Mouse (Mus musculus) myocyte (in vitro differentiated cells): ENCODE measurements at regions not wholly inside any gene's neighbourhood (a gene's known extent, or its start where the extent isn't known, plus 50 kb on each side); places are given as distances from the start of the nearest gene placed in this dataset.

Experiments used
- H3K27me3 ChIP-seq: one replicate; pipeline ENCODE4 v1.6.1; 2011; ENCODE audit not compliant: control insufficient read depth, insufficient read depth, insufficient read length
- H3K36me3 ChIP-seq: one replicate; pipeline ENCODE4 v1.6.1; 2011; ENCODE audit not compliant: control insufficient read depth, insufficient read depth
- H3K4me2 ChIP-seq: one replicate; pipeline ENCODE4 v1.6.1; 2011; ENCODE audit warnings: low read depth, control low read depth
- H3K4me3 ChIP-seq: one replicate; pipeline ENCODE4 v1.5.1; 2011; ENCODE audit warnings: mild to moderate bottlenecking, control low read depth, moderate library complexity
- H3K79me2 ChIP-seq: one replicate; pipeline ENCODE4 v1.6.1; 2011; ENCODE audit not compliant: control insufficient read depth, insufficient read depth
- H3ac ChIP-seq: one replicate; pipeline ENCODE4 v1.6.1; 2011; ENCODE audit not compliant: control insufficient read depth, insufficient read length
- CEBPB ChIP-seq: IDR thresholded peaks from 2 replicates; pipeline ENCODE4 v1.6.1; 2011; ENCODE audit warnings: mild to moderate bottlenecking, moderate library complexity; ENCODE audit not compliant: poor library complexity, insufficient read depth, severe bottlenecking
- E2F4 ChIP-seq: IDR thresholded peaks from one replicate; pipeline ENCODE4 v1.6.1; 2011; ENCODE audit warnings: mild to moderate bottlenecking, control low read depth, moderate library complexity; ENCODE audit not compliant: insufficient read depth
- MAX ChIP-seq: IDR thresholded peaks from one replicate; pipeline ENCODE4 v1.6.1; 2011; ENCODE audit warnings: low read depth, mild to moderate bottlenecking, control low read depth
- MYOD1 ChIP-seq, 3 experiments: IDR thresholded peaks; one replicate each; pipeline ENCODE4 v1.6.1; 2011; ENCODE audit warnings: control low read depth in 2 of 3, low read depth in 2 of 3, mild to moderate bottlenecking in 2 of 3, moderate library complexity in 1 of 3; ENCODE audit not compliant: insufficient read length in 2 of 3, control insufficient read depth in 1 of 3
- MYOG ChIP-seq, 3 experiments: IDR thresholded peaks; one replicate each; pipeline ENCODE4 v1.6.1; 2011; ENCODE audit warnings: control low read depth in 2 of 3, low read depth in 2 of 3, mild to moderate bottlenecking in 2 of 3; ENCODE audit not compliant: insufficient read length in 2 of 3, control insufficient read depth in 1 of 3, insufficient read depth in 1 of 3
- POLR2A ChIP-seq: IDR thresholded peaks from one replicate; pipeline ENCODE4 v1.6.1; 2011; ENCODE audit warnings: low read depth, mild to moderate bottlenecking, control low read depth, moderate library complexity; ENCODE audit not compliant: insufficient read length
- POLR2AphosphoS2 ChIP-seq: IDR thresholded peaks from one replicate; pipeline ENCODE4 v1.6.1; 2011; ENCODE audit warnings: low read depth, control low read depth; ENCODE audit not compliant: insufficient read length
- REST ChIP-seq: IDR thresholded peaks from one replicate; pipeline ENCODE4 v1.6.1; 2011; ENCODE audit warnings: mild to moderate bottlenecking, control low read depth, moderate library complexity; ENCODE audit not compliant: insufficient read depth, insufficient read length
- SRF ChIP-seq: IDR thresholded peaks from one replicate; pipeline ENCODE4 v1.6.1; 2011; ENCODE audit warnings: low read depth; ENCODE audit not compliant: control insufficient read depth, insufficient read length
- TCF12 ChIP-seq: IDR thresholded peaks from one replicate; pipeline ENCODE4 v1.6.1; 2011; ENCODE audit warnings: mild to moderate bottlenecking, control low read depth; ENCODE audit not compliant: poor library complexity, insufficient read depth, severe bottlenecking
- TCF3 ChIP-seq: IDR thresholded peaks from one replicate; pipeline ENCODE4 v1.6.1; 2011; ENCODE audit warnings: low read depth, control low read depth; ENCODE audit not compliant: insufficient read length
- USF1 ChIP-seq: IDR thresholded peaks from one replicate; pipeline ENCODE4 v1.6.1; 2011; ENCODE audit warnings: low read depth, mild to moderate bottlenecking, control low read depth, moderate library complexity

- Histone ChIP-seq H3K79me2 (no peaks in the 10 kb centered on the region), H3K4me3 (no peak overlapping the region), H3K27me3 (no peaks in the 10 kb centered on the region), H3K4me2 (no peak overlapping the region), H3K36me3 (no peaks in the 10 kb centered on the region), H3ac (no peak overlapping the region)
- TF ChIP-seq E2F4: no peak
- no peak for TF ChIP-seq MAX
- no peak for TF ChIP-seq SRF
- TF ChIP-seq POLR2AphosphoS2: no peak
- no peak for TF ChIP-seq MYOG (IDR thresholded peaks at IDR 0.05; ENCODE audit: control insufficient read depth in 1 of 3, insufficient read depth in 1 of 3, insufficient read length in 2 of 3, low read depth in 2 of 3)
These were observed 63.2 kb downstream of the Gm26897 start for GRCm38 (mm10) chr5:111796889-111797288.

DNA sequence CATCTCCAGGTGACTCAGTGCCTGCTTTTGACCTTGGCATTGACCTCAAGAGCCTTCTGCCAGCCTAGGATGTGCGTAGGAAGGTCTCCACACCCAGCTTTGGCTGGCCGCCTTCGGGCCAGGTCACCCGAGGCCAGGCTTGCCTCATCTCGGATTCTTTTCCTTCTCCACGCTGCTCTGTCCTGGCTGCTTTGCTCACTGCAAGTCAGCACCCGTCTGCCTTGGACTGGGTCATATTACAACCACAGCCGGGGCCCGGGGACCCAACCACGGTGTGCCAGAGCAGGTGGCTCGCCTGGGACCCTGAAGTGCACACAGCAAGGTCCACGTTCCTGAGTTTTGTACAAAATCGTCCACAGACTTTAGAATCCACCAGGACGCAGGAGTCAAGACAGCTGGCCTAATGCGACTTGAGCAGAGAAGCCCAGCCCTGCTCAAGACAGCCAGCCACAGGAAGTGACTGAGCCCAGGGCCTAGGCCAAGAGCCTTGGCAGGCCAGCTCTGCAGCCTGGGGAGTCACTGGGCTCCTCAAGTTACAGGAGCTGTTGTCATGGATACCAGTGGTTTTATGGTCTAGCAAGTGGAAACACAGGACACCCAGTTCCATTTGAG, 66.1 kb downstream of the Gm26897 start:
- H3K4me3 ChIP-seq: no peak overlapping the region
- H3K36me3 ChIP-seq: no peaks in the 10 kb centered on the region
- H3K4me2 ChIP-seq: peak overlapping the region; percentile 96
- peak overlapping the region; percentile 27 for H3ac ChIP-seq
- TF ChIP-seq REST (no peak), TCF3 (no peak), POLR2AphosphoS2 (no peak), MAX (no peak), TCF12 (no peak), E2F4 (no peak), USF1 (no peak), CEBPB (peak; percentile 63; the same call in 1 of the 2 replicates), MYOG (IDR thresholded peaks at IDR 0.05; ENCODE audit: control insufficient read depth in 1 of 3, insufficient read depth in 1 of 3, insufficient read length in 2 of 3, low read depth in 2 of 3) (peak; percentile 17 to 75 (median 48)), SRF (no peak), POLR2A (peak; percentile 36), MYOD1 (IDR thresholded peaks at IDR 0.05; ENCODE audit: control insufficient read depth in 1 of 3, insufficient read length in 2 of 3, low read depth in 2 of 3) (peak in 2 of 3 experiments; percentile 66 to 74)
- H3K27me3 ChIP-seq: no peaks in the 10 kb centered on the region
- no peaks in the 10 kb centered on the region for H3K79me2 ChIP-seq

DNA sequence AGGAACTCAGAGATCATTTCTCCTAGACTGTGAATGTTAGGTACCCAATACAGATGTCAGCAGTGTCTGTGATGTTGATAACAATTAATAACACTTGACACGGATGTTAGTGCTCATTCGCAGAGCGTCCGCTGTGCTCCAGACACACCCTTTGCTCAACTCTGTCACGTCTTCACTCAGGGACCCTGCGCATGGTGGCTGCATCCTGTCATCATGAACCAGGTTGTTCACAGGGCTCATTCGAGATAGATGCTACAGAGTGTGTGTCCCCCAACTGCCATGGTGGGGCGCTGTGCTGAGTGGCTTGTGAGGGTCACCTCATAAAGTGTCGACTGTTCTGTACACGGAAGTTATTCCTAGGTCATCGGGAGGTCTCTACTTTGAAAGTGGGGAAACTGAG, 66.8 kb downstream of the Gm26897 start:
- Histone ChIP-seq H3K79me2 (no peaks in the 10 kb centered on the region), H3ac (no peak overlapping the region), H3K4me2 (peak overlapping the region; percentile 96), H3K4me3 (no peak overlapping the region), H3K27me3 (no peaks in the 10 kb centered on the region), H3K36me3 (no peaks in the 10 kb centered on the region)
- no peak for TF ChIP-seq SRF
- no peak for TF ChIP-seq MYOG (IDR thresholded peaks at IDR 0.05; ENCODE audit: control insufficient read depth in 1 of 3, insufficient read depth in 1 of 3, insufficient read length in 2 of 3, low read depth in 2 of 3)
- TF ChIP-seq TCF12: no peak
- no peak for TF ChIP-seq CEBPB
- TF ChIP-seq POLR2AphosphoS2: no peak

DNA sequence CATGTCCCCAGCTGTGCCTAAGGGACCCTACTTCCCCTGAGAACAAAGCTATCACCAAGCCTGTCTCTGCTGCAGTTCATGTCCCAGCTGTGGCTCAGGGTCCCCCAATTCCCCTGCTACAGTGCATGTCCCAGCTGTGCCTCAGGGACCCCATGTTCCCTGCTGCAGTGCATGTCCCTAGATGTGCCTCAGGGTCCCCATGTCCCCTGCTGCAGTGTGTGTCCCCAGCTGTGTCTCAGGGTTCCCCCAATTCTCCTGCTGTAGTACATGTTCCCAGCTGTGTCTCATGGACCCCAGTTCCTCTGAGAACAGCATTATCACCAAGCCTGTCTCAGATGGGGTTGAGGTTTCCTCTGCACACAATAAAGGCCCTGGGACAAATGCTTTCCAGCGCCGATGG, 67.3 kb downstream of the Gm26897 start:
- Histone ChIP-seq H3K36me3 (no peaks in the 10 kb centered on the region), H3K4me2 (peak overlapping the region; percentile 96), H3K79me2 (no peaks in the 10 kb centered on the region), H3ac (no peak overlapping the region), H3K27me3 (no peaks in the 10 kb centered on the region), H3K4me3 (no peak overlapping the region)
- TF ChIP-seq POLR2AphosphoS2: no peak
- TF ChIP-seq REST: no peak
- no peak for TF ChIP-seq TCF3
- no peak for TF ChIP-seq E2F4
- TF ChIP-seq POLR2A: no peak
- TF ChIP-seq SRF: no peak
- TF ChIP-seq CEBPB: no peak
- TF ChIP-seq USF1: no peak
- TF ChIP-seq MYOG (IDR thresholded peaks at IDR 0.05; ENCODE audit: control insufficient read depth in 1 of 3, insufficient read depth in 1 of 3, insufficient read length in 2 of 3, low read depth in 2 of 3): no peak
- TF ChIP-seq TCF12: no peak
- TF ChIP-seq MYOD1 (IDR thresholded peaks at IDR 0.05; ENCODE audit: control insufficient read depth in 1 of 3, insufficient read length in 2 of 3, low read depth in 2 of 3): no peak
- no peak for TF ChIP-seq MAX

GRCm38 (mm10) chr5:111804542-111804941, 70.8 kb downstream of the Gm26897 start:
- H3K4me3 ChIP-seq: no peak overlapping the region
- no peak overlapping the region for H3ac ChIP-seq
- H3K27me3 ChIP-seq: no peaks in the 10 kb centered on the region
- TF ChIP-seq MYOG (IDR thresholded peaks at IDR 0.05; ENCODE audit: control insufficient read depth in 1 of 3, insufficient read depth in 1 of 3, insufficient read length in 2 of 3, low read depth in 2 of 3) (no peak), POLR2AphosphoS2 (no peak), TCF3 (no peak), SRF (no peak), POLR2A (no peak), MYOD1 (IDR thresholded peaks at IDR 0.05; ENCODE audit: control insufficient read depth in 1 of 3, insufficient read length in 2 of 3, low read depth in 2 of 3) (no peak), USF1 (no peak), E2F4 (no peak), TCF12 (no peak), MAX (no peak), CEBPB (no peak), REST (no peak)
- no peaks in the 10 kb centered on the region for H3K79me2 ChIP-seq
- no peaks in the 10 kb centered on the region for H3K36me3 ChIP-seq
- peak overlapping the region; percentile 36 for H3K4me2 ChIP-seq
